Mouse (Mus musculus) Patski (cell line): ENCODE results near the gene Rfc4. TPM values are rescaled to one million over a fixed set of nuclear protein-coding genes. Genes with fewer than 3 reads are reported as not detected.
A peak's percentile ranks its signal among the peaks of the same experiment; 100 is the strongest.
"Not testable (repeated sequence)": the region's sequence is repeated elsewhere in the genome, so short reads cannot be mapped to it uniquely, and the experiment has no call there.

ENCODE experiments used
- ATAC-seq: fragments of 100-300 bp; one replicate; pipeline ENCODE4 v1.8.0; 2021
- CTCF ChIA-PET: fragments of 350-600 bp; sonication (Branson Sonifier 250); formaldehyde crosslinking; loops from one replicate; lab custom pipeline; 2022; ENCODE audit warnings: inconsistent platforms; lab: Charles Lee
- POLR2A ChIA-PET: fragments of 350-600 bp; sonication (Branson Sonifier 250); formaldehyde crosslinking; loops from one replicate; lab custom pipeline; 2022; ENCODE audit warnings: antibody characterized with exemption, inconsistent platforms; lab: Charles Lee
- DNase-seq: peaks from one replicate; pipeline ENCODE4 v3.0.0-alpha.2; 2011; ENCODE audit warnings: low read depth, low spot score
- H3K27me3 ChIP-seq: fragments of 371-371 bp; one replicate; pipeline ENCODE4 v1.5.1; 2021
- CTCF ChIP-seq: fragments of 100-300 bp; IDR thresholded peaks from one replicate; pipeline ENCODE4 v1.5.1; 2021
- in situ Hi-C: fragments of 300-500 bp; cut with MboI; formaldehyde crosslinking; loops from 3 replicates; pipeline ENCODE4 v1.11.1; 2018; ENCODE audit warnings: low pct_unique_long_range_greater_than_20kb, mixed read lengths
- polyA plus RNA-seq: library from polyadenylated mRNA; unstranded; gene quantifications from one replicate; pipeline ENCODE4 v1.2.3, GENCODE M21; 2021

Gene Rfc4
- polyA plus RNA-seq, 1 experiment from 2014 or later, result 25.8 TPM

- DNase-seq, result no peak
- TF ChIP-seq CTCF, result no peak
Measured at GRCm38 (mm10) chr16:23094136-23094535, 33.4 kb downstream of the Rfc4 start.

GRCm38 (mm10) chr16:23093321-23093953, 34.1 kb downstream of the Rfc4 start:
- H3K27me3 ChIP-seq, result no peaks in the 10 kb centered on the region
- ATAC-seq (no peak), DNase-seq (no peak)
- no peak for TF ChIP-seq CTCF
- CTCF ChIA-PET, result interaction anchor here (1.4 kb wide), 1 partner anchor 41 kb away, joined by 8 read pairs; no protein-coding TSS in a partner anchor
- POLR2A ChIA-PET, result interaction anchor here (0.6 kb wide), 1 partner anchor 50 kb away, joined by 3 read pairs; no protein-coding TSS in a partner anchor
- in situ Hi-C loops, result loop anchor here (25.0 kb wide), 1 partner anchor 819 kb away; no protein-coding TSS in a partner anchor

More at GRCm38 (mm10) chr16:23094136-23094535, 33.4 kb downstream of the Rfc4 start:
- in situ Hi-C loops, result loop anchor here (25.0 kb wide), 1 partner anchor 818 kb away; no protein-coding TSS in a partner anchor
- ATAC-seq, result no peak
- POLR2A ChIA-PET, result no interaction called here
- no peaks in the 10 kb centered on the region for H3K27me3 ChIP-seq
- CTCF ChIA-PET, result no interaction called here

GRCm38 (mm10) chr16:23091345-23091744, 36.2 kb downstream of the Rfc4 start:
- CTCF ChIA-PET, POLR2A ChIA-PET, DNase-seq, ATAC-seq, H3K27me3 ChIP-seq: not testable (repeated sequence)
- in situ Hi-C loops, result loop anchor here (25.0 kb wide), 1 partner anchor 821 kb away; no protein-coding TSS in a partner anchor

GRCm38 (mm10) chr16:23088491-23088890, 39.0 kb downstream of the Rfc4 start:
- DNase-seq, POLR2A ChIA-PET, ATAC-seq: not testable (repeated sequence)
- H3K27me3 ChIP-seq, result peaks cover 15% of the 10 kb centered on the region
- CTCF ChIA-PET, result interaction anchor here (0.8 to 1.2 kb wide), 4 partner anchors 15 to 855 kb away, joined by 3 read pairs; no protein-coding TSS in a partner anchor
- in situ Hi-C loops, result loop anchor here (25.0 kb wide), 1 partner anchor 824 kb away; no protein-coding TSS in a partner anchor

GRCm38 (mm10) chr16:23087712-23088111, 39.8 kb downstream of the Rfc4 start:
- in situ Hi-C loops, result loop anchor here (25.0 kb wide), 1 partner anchor 825 kb away; no protein-coding TSS in a partner anchor
- ATAC-seq, DNase-seq, POLR2A ChIA-PET: not testable (repeated sequence)
- H3K27me3 ChIP-seq, result peaks cover 20% of the 10 kb centered on the region
- peak; percentile 62 for TF ChIP-seq CTCF
- CTCF ChIA-PET, result interaction anchor here (1.2 kb wide), 1 partner anchor 16 kb away, joined by 3 read pairs; no protein-coding TSS in a partner anchor

GRCm38 (mm10) chr16:23087159-23087558, 40.4 kb downstream of the Rfc4 start:
- DNase-seq, POLR2A ChIA-PET, ATAC-seq, CTCF ChIA-PET: not testable (repeated sequence)
- H3K27me3 ChIP-seq, result peaks cover 23% of the 10 kb centered on the region
- in situ Hi-C loops, result loop anchor here (25.0 kb wide), 1 partner anchor 825 kb away; no protein-coding TSS in a partner anchor

- POLR2A ChIA-PET, CTCF ChIA-PET: not testable (repeated sequence)
Measured at GRCm38 (mm10) chr16:23077516-23077915, 50.0 kb downstream of the Rfc4 start.

More at GRCm38 (mm10) chr16:23077516-23077915, 50.0 kb downstream of the Rfc4 start:
- ATAC-seq, DNase-seq: not testable (repeated sequence)
- peaks cover 14% of the 10 kb centered on the region for H3K27me3 ChIP-seq
- in situ Hi-C loops, result loop anchor here (25.0 kb wide), 1 partner anchor 835 kb away; no protein-coding TSS in a partner anchor

Other genes with a start within 250 kb of the Rfc4 start
- gene Ahsg, start 236.5 kb downstream of the Rfc4 start, polyA plus RNA-seq, result not detected
- 0.21 TPM for gene Fetub, start 209.4 kb downstream of the Rfc4 start, polyA plus RNA-seq
- not detected for gene Hrg, start 176.7 kb downstream of the Rfc4 start, polyA plus RNA-seq
- gene Kng2, start 98.3 kb downstream of the Rfc4 start, polyA plus RNA-seq, result 7.6 TPM
- gene Kng1, start 69.9 kb downstream of the Rfc4 start, polyA plus RNA-seq, result 9.8 TPM
- 578 TPM for gene Eif4a2, start 20.3 kb downstream of the Rfc4 start, polyA plus RNA-seq
- not detected for gene Adipoq, start 18.8 kb upstream of the Rfc4 start, polyA plus RNA-seq
- 63.1 TPM for gene St6gal1, start 97.0 kb upstream of the Rfc4 start, polyA plus RNA-seq